Mouse (Mus musculus) liver (tissue): ENCODE results near the gene Ralgps1.

ENCODE experiments used
- DNase-seq: peaks from one replicate; pipeline ENCODE4 v3.0.0-alpha.2; 2020; ENCODE audit warnings: mixed read lengths

Gene Ralgps1

GRCm38 (mm10) chr2:33170777-33171565, 200.3 kb downstream of the Ralgps1 start:
- DNase-seq = no peak

- DNase-seq = no peak
Measured at GRCm38 (mm10) chr2:33169445-33169844, 201.8 kb downstream of the Ralgps1 start.

GRCm38 (mm10) chr2:33167060-33167459, 204.2 kb downstream of the Ralgps1 start:
- DNase-seq = no peak

- no peak for DNase-seq
Measured at GRCm38 (mm10) chr2:33165710-33166374, 205.4 kb downstream of the Ralgps1 start.

- no peak for DNase-seq
Measured at GRCm38 (mm10) chr2:33165229-33165628, 206.1 kb downstream of the Ralgps1 start.

GRCm38 (mm10) chr2:33164646-33165045, 206.6 kb downstream of the Ralgps1 start:
- no peak for DNase-seq

GRCm38 (mm10) chr2:33162126-33162525, 209.2 kb downstream of the Ralgps1 start:
- no peak for DNase-seq

- DNase-seq = no peak
Measured at GRCm38 (mm10) chr2:33160326-33160973, 210.8 kb downstream of the Ralgps1 start.

- DNase-seq = no peak
Measured at GRCm38 (mm10) chr2:33159593-33159992, 211.7 kb downstream of the Ralgps1 start.

- no peak for DNase-seq
Measured at GRCm38 (mm10) chr2:33158895-33159294, 212.4 kb downstream of the Ralgps1 start.

GRCm38 (mm10) chr2:33156283-33156781, 215.0 kb downstream of the Ralgps1 start:
- DNase-seq = no peak

- peak; percentile 58 for DNase-seq
Measured at GRCm38 (mm10) chr2:33154751-33155372, 216.4 kb downstream of the Ralgps1 start.

GRCm38 (mm10) chr2:33146994-33147393, 224.3 kb downstream of the Ralgps1 start:
- no peak for DNase-seq

- DNase-seq = no peak
Measured at GRCm38 (mm10) chr2:33143292-33143691, 228.0 kb downstream of the Ralgps1 start.

GRCm38 (mm10) chr2:33138491-33138890, 232.8 kb downstream of the Ralgps1 start:
- DNase-seq = no peak

GRCm38 (mm10) chr2:33137731-33138130, 233.6 kb downstream of the Ralgps1 start:
- DNase-seq = no peak

GRCm38 (mm10) chr2:33137244-33137643, 234.0 kb downstream of the Ralgps1 start:
- DNase-seq = no peak

GRCm38 (mm10) chr2:33136366-33136765, 234.9 kb downstream of the Ralgps1 start:
- DNase-seq = no peak

- no peak for DNase-seq
Measured at GRCm38 (mm10) chr2:33134766-33135490, 236.4 kb downstream of the Ralgps1 start.

GRCm38 (mm10) chr2:33132306-33132705, 239.0 kb downstream of the Ralgps1 start:
- no peak for DNase-seq

- peak; percentile 55 for DNase-seq
Measured at GRCm38 (mm10) chr2:33131500-33132092, 239.7 kb downstream of the Ralgps1 start, which contains the start of gene Garnl3. TSS of gene Garnl3 (minus strand) at chr2:33131654.
